Mouse (Mus musculus): Measurements from ENCODE around the gene Gm13057.
"Not testable (repeated sequence)": the region's sequence is repeated elsewhere in the genome, so short reads cannot be mapped to it uniquely, and the experiment has no call there.

The Gm13057 gene

DNA sequence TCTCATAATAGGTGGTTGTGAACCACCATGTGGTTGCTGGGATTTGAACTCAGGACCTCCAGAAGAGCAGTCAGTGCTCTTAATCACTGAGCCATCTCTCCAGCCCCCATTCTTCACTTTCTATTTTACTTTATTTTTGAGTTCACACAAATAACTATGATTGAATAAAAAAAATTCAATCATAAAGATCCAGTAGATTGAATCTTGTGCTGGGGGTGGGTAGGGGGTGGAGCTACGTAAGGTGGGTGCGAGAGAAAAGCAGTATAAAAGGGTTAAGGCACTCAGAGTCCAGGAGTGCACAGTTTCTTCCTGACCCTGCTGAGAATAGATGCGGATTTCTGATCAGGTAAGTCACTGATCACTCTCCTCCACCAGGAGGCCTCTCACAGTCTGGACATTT is at the start of gene Gm13057, which contains the start of gene BC080695:
Gene Gm13057 (plus strand): TSS at position 310 of the 400 bp plus-strand sequence.
Gene BC080695 (plus strand): TSS at position 301 of the 400 bp plus-strand sequence.
- DNase-seq: not testable (repeated sequence)

- DNase-seq: no peak
Observed at GRCm38 (mm10) chr4:143511043-143511442, 40.5 kb upstream of the Gm13057 start, which contains the start of gene Gm13043. TSS of gene Gm13043 (plus strand) at chr4:143511343.

- not testable (repeated sequence) for DNase-seq
Observed at GRCm38 (mm10) chr4:143535654-143536053, 15.9 kb upstream of the Gm13057 start, which contains the start of gene Gm13040. TSS of gene Gm13040 (plus strand) at chr4:143535954.

All from right cerebral cortex, adult 18-20 months (tissue).